Mouse (Mus musculus) left cerebral cortex, postnatal 4 days (tissue): ENCODE results near the gene Nup37. TPM values are rescaled to one million over a fixed set of nuclear protein-coding genes. Genes with fewer than 3 reads are reported as not detected.
A peak's percentile ranks its signal among the peaks of the same experiment; 100 is the strongest.

ENCODE experiments used
- DNase-seq: peaks from one replicate; pipeline ENCODE4 v3.0.0-alpha.2; 2022
- intact Hi-C: fragments of 180-260 bp; cut with DNase I; formaldehyde crosslinking; loops from one replicate; pipeline ENCODE4 v1.15.1; 2025
- total RNA-seq, 2 experiments: library from RNA; stranded (reverse); gene quantifications; 2 replicates each; pipeline ENCODE4 v1.2.3; 2021

Gene Nup37
- 10 to 100 TPM in 1 of 2 experiments, 1 to 10 TPM in 1; 9.2 to 11.0 TPM for total RNA-seq

GRCm38 (mm10) chr10:88146707-88147477 is at the start of gene Nup37, which contains the start of gene Parpbp:
Gene Nup37, plus strand, starts transcription at chr10:88146992.
Gene Parpbp, minus strand, starts transcription at chr10:88146941.
- intact Hi-C loops = no loop called here
- peak; percentile 89 for DNase-seq

GRCm38 (mm10) chr10:88106169-88106568 is 40.6 kb upstream of the Nup37 start:
- intact Hi-C loops = no loop called here
- no peak for DNase-seq

DNA sequence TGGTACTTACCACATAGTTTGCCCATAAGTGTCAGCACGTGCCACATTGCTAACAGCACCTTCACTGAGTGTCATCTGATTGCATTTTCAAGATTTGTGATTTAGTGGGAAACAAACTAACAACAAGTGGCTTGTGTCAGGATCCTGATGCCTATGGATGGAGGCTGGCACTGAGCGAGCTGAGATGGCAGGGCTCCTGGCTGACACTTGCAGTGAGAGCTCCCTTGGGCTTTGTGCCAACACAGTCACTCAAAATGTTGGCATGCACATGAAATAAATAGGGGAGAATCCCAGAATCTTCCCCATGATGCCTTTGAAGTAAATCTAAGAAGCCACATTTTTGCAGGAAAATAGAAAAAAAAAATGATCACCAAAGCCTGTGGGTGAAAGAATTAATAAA is 33.5 kb upstream of the Nup37 start:
- DNase-seq = peak; percentile 39
- intact Hi-C loops = no loop called here

GRCm38 (mm10) chr10:88119721-88120120 is 27.1 kb upstream of the Nup37 start:
- intact Hi-C loops = no loop called here
- DNase-seq = no peak

GRCm38 (mm10) chr10:88135630-88136029 is 11.2 kb upstream of the Nup37 start:
- intact Hi-C loops = no loop called here
- DNase-seq = no peak

DNA sequence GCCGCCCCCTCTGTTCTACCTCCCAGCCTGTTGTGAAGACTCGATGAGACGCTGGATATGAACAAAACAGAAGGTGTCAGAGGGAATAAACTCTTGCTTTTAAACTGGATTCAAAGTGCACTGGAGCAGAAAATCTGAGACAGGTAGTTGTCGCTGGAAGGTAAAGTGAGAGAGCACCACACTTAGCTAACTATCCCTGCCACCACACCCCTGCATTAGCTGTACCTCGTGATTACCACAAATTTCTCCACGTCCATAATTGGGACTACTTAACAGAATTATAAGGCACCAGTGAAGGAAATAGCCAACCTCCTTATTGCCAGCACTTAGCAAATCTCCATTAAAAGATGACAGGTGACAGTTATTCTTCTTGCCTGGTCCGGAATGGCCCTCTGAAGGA is 605 bp upstream of the Nup37 start:
- DNase-seq = no peak
- intact Hi-C loops = no loop called here

GRCm38 (mm10) chr10:88150381-88150780 is 3.6 kb downstream of the Nup37 start:
- DNase-seq = no peak
- intact Hi-C loops = no loop called here

- intact Hi-C loops = no loop called here
- DNase-seq = no peak
Measured at GRCm38 (mm10) chr10:88151658-88152057, 4.9 kb downstream of the Nup37 start.

- intact Hi-C loops = no loop called here
- no peak for DNase-seq
Measured at GRCm38 (mm10) chr10:88162096-88162495, 15.3 kb downstream of the Nup37 start.

DNA sequence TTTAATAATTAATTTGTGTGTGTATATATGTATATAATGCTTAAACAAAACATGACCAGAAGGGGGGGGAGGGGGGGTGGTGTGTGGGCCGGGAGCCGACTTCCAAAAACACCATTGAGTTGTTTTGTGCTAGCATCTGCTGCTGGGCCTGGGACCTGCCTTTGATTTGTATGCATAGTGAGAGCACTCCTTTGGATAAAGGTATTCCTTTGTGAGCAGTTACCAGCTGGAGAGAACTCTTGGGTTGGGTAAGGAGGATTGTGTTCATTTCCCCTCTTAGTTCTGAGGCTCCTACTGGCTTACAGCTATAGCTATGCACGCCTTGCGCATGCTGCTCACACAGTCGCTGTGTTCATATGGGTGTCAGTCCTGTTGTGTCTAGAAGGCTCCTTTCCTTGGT is 15.9 kb downstream of the Nup37 start:
- intact Hi-C loops = no loop called here
- no peak for DNase-seq

DNA sequence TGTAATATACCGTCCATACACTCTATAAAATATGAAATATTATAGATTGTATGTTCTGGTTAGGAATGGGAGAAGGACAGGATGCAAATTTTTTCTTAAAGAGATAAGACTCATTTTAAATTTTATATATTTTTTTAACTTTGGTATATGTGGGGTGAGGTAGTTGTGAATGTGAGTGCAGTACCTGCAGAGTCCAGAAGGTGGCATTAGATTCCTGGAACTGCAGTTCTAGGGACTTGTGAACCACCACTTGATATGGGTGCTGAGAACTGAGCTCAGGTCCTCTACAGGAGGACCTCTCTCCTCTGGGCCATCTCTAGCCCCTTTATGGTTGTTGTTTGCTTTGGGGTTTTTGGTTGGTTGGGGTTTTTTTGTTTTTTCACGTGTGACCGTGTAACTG is 19.4 kb downstream of the Nup37 start:
- DNase-seq = no peak
- intact Hi-C loops = no loop called here

- no peak for DNase-seq
- intact Hi-C loops = no loop called here
Measured at GRCm38 (mm10) chr10:88167438-88168077, 20.8 kb downstream of the Nup37 start.

DNA sequence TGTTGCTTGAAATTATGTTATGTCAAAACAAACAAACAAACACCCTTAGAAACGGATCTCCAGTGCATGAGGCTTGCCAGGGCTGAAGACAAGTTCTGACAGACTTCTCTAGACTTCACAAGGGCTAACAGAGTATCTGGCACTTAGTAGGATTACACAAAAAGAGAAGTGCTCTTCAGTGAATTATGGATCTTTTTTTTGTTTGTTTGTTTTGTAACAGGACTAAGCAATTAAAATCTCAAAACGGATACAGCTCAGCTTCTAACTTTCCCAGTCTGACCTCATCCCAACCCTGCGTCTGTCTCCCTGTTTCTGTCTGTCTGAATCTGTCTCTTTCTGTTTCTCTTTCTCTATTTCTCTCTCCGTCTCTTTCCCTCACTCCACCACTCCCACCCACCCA is 53.7 kb downstream of the Nup37 start:
- intact Hi-C loops = no loop called here

GRCm38 (mm10) chr10:88200951-88201638 is 54.3 kb downstream of the Nup37 start, which contains the start of gene Washc3:
Gene Washc3, plus strand, starts transcription at chr10:88201093.
- intact Hi-C loops = no loop called here
- DNase-seq = peak; percentile 93

More for the DNA sequence above, 53.7 kb downstream of the Nup37 start:
- no peak for DNase-seq

- intact Hi-C loops = no loop called here
- DNase-seq = no peak
Measured at GRCm38 (mm10) chr10:88201650-88202049, 54.9 kb downstream of the Nup37 start.

DNA sequence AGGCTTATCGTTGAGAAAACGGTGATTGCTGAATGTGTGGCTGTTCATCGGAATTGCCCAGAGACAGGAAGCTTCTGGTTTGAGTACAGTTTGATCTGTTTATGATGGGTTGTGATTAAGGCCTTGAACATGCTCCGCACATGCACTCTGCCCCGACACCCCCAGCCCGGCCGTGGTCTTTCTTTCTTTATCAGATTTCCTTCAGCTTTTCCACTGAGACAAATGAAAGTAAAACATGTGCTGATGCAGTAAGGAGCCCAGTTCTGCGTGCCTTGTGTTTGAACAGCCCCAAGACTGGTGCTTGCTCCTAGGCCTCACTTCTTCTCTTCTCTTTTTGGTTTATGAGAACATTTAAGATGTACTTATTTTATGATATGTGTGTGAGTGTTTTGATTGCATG is 55.8 kb downstream of the Nup37 start:
- DNase-seq = no peak
- intact Hi-C loops = no loop called here

GRCm38 (mm10) chr10:88203236-88203635 is 56.4 kb downstream of the Nup37 start:
- intact Hi-C loops = no loop called here
- no peak for DNase-seq

- intact Hi-C loops = no loop called here
- DNase-seq = no peak
Measured at GRCm38 (mm10) chr10:88212644-88213043, 65.9 kb downstream of the Nup37 start.

- no peak for DNase-seq
- intact Hi-C loops = no loop called here
Measured at GRCm38 (mm10) chr10:88214800-88215514, 68.2 kb downstream of the Nup37 start.

GRCm38 (mm10) chr10:88218161-88218560 is 71.4 kb downstream of the Nup37 start:
- intact Hi-C loops = no loop called here

DNA sequence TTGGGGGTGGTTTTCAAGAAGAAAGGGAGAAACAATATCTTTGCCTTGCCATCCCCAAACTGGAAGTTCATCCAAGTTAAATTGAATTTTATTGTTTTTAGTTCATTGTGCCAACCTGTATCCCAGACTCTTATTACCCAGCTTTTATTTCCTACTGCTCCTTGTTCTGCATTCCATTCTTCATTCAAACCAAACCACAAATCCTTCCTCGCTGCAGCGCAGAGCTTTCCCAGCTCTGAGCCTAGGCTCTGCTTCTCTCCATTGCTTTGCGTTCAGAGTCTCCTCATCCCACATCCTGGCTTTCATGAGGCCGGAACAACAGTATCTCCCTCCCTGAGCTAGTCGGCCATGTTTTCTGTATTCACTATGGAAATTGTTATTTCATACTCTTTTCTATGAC is 74.9 kb downstream of the Nup37 start:
- intact Hi-C loops = no loop called here
- no peak for DNase-seq

More at GRCm38 (mm10) chr10:88218161-88218560, 71.4 kb downstream of the Nup37 start:
- DNase-seq = no peak
